Mouse (Mus musculus) left cerebral cortex, postnatal 4 days (tissue): ENCODE results near the gene Olfr994. TPM values are rescaled to one million over a fixed set of nuclear protein-coding genes. Genes with fewer than 3 reads are reported as not detected.

Source experiments
- DNase-seq: peaks from one replicate; pipeline ENCODE4 v3.0.0-alpha.2; 2022
- intact Hi-C: fragments of 180-260 bp; cut with DNase I; formaldehyde crosslinking; loops from one replicate; pipeline ENCODE4 v1.15.1; 2025
- total RNA-seq, 2 experiments: library from RNA; stranded (reverse); gene quantifications; 2 replicates each; pipeline ENCODE4 v1.2.3; 2021

Olfr994 gene
- total RNA-seq, result not detected

GRCm38 (mm10) chr2:85436351-85436750 is at the start of gene Olfr994:
Olfr994 (minus strand) TSS chr2:85436451.
- intact Hi-C loops, result no loop called here
- DNase-seq, result no peak

GRCm38 (mm10) chr2:85466801-85467325 is 30.6 kb upstream of the Olfr994 start:
- DNase-seq, result no peak
- intact Hi-C loops, result no loop called here

GRCm38 (mm10) chr2:85443539-85443938 is 7.3 kb upstream of the Olfr994 start, which contains the start of gene Olfr995:
Olfr995 (minus strand) TSS chr2:85443639.
- DNase-seq, result no peak
- intact Hi-C loops, result no loop called here

GRCm38 (mm10) chr2:85442546-85442945 is 6.3 kb upstream of the Olfr994 start:
- intact Hi-C loops, result no loop called here
- DNase-seq, result no peak

GRCm38 (mm10) chr2:85425893-85426292 is 10.4 kb downstream of the Olfr994 start:
- no peak for DNase-seq
- intact Hi-C loops, result loop anchor here (10.0 kb wide), 1 partner anchor 141 kb away; no protein-coding TSS in a partner anchor

- intact Hi-C loops, result no loop called here
Measured at GRCm38 (mm10) chr2:85414777-85415176, 21.5 kb downstream of the Olfr994 start, which contains the start of gene Olfr993. Olfr993 (minus strand) TSS chr2:85414877.

GRCm38 (mm10) chr2:85409369-85409768 is 26.9 kb downstream of the Olfr994 start, which contains the start of gene Olfr992:
Olfr992 (minus strand) TSS chr2:85409469.
- intact Hi-C loops, result no loop called here
- DNase-seq, result no peak

More at GRCm38 (mm10) chr2:85414777-85415176, 21.5 kb downstream of the Olfr994 start, which contains the start of gene Olfr993:
- DNase-seq, result no peak

Other genes with a start within 250 kb of the Olfr994 start
- gene Lrrc55, start 239.3 kb downstream of the Olfr994 start, total RNA-seq, result 10 to 100 TPM; 53.3 to 54.1 TPM
- gene Olfr987, start 97.1 kb downstream of the Olfr994 start, total RNA-seq, result not detected
- not detected for gene Olfr988, start 73.2 kb downstream of the Olfr994 start, total RNA-seq
- not detected for gene Olfr992, start 27.0 kb downstream of the Olfr994 start, total RNA-seq
- not detected for gene Olfr993, start 21.6 kb downstream of the Olfr994 start, total RNA-seq
- not detected for gene Olfr995, start 7.2 kb upstream of the Olfr994 start, total RNA-seq
- gene 4833423E24Rik, start 82.6 kb upstream of the Olfr994 start, total RNA-seq, result under 1 TPM; 0.24 to 0.38 TPM
- gene Olfr996, start 142.8 kb upstream of the Olfr994 start, total RNA-seq, result not detected
- not detected for gene Olfr998, start 152.5 kb upstream of the Olfr994 start, total RNA-seq
- not detected for gene Olfr1000, start 175.5 kb upstream of the Olfr994 start, total RNA-seq
- gene Olfr1002, start 214.3 kb upstream of the Olfr994 start, total RNA-seq, result not detected
- gene Olfr154, start 228.0 kb upstream of the Olfr994 start, total RNA-seq, result not detected
- not detected for gene Olfr1006, start 242.3 kb upstream of the Olfr994 start, total RNA-seq